Mouse (Mus musculus) embryonic facial prominence, embryonic 14.5 days (tissue): Measurements from ENCODE around the gene Tagln2. TPM values are rescaled to one million over a fixed set of nuclear protein-coding genes. Genes with fewer than 3 reads are reported as not detected.

Source experiments
- ATAC-seq: fragments of 200-750 bp; cut with Nextera tagmentation; 2 replicates; pipeline ENCODE4 v1.8.0; 2017; ENCODE audit warnings: low read depth, moderate number of reproducible peaks, moderate TSS enrichment
- DNase-seq: peaks from one replicate; pipeline ENCODE4 v3.0.0-alpha.2; 2015; ENCODE audit warnings: low spot score
- H3K27ac ChIP-seq: fragments of 300-500 bp; sonication (generic); replicated peaks from 2 replicates; pipeline ENCODE4 v1.5.1; 2014; ENCODE audit warnings: low read depth, mild to moderate bottlenecking, low read length, moderate library complexity
- H3K27me3 ChIP-seq: fragments of 300-500 bp; sonication (generic); replicated peaks from 2 replicates; pipeline ENCODE4 v1.6.1; 2014; ENCODE audit warnings: low read length; ENCODE audit not compliant: control insufficient read depth, insufficient read depth
- H3K36me3 ChIP-seq: fragments of 300-500 bp; sonication (generic); 2 replicates; pipeline ENCODE4 v1.6.1; 2014; ENCODE audit warnings: low read length, mixed read lengths; ENCODE audit not compliant: control insufficient read depth, insufficient read depth
- H3K4me1 ChIP-seq: fragments of 300-500 bp; sonication (generic); 2 replicates; pipeline ENCODE4 v1.6.1; 2014; ENCODE audit warnings: antibody characterized with exemption, low read length; ENCODE audit not compliant: control insufficient read depth, insufficient read depth
- H3K4me2 ChIP-seq: fragments of 300-500 bp; sonication (generic); 2 replicates; pipeline ENCODE4 v1.6.1; 2014; ENCODE audit warnings: low read depth, mild to moderate bottlenecking, low read length, moderate library complexity, mixed read lengths
- H3K4me3 ChIP-seq: fragments of 300-500 bp; sonication (generic); 2 replicates; pipeline ENCODE4 v1.5.1; 2014; ENCODE audit warnings: low read depth, mild to moderate bottlenecking, low read length
- H3K9ac ChIP-seq: fragments of 300-500 bp; sonication (generic); 2 replicates; pipeline ENCODE4 v1.6.1; 2014; ENCODE audit warnings: low read depth, mild to moderate bottlenecking, low read length, moderate library complexity, mixed read lengths
- H3K9me3 ChIP-seq: fragments of 300-500 bp; sonication (generic); 2 replicates; pipeline ENCODE4 v1.6.1; 2016; ENCODE audit warnings: low read length; ENCODE audit not compliant: control insufficient read depth
- WGBS: fragments of 180-500 bp; shearing (Covaris S2); extraction: QIAGEN DNeasy Blood & Tissue Kit; methylation state at CpG from one replicate; pipeline ENCODE4 v1.1.7; 2014; 5-methylcytosine and 5-hydroxymethylcytosine counted together
- polyA plus RNA-seq: library from polyadenylated mRNA; unstranded; fragments of >200 nt; fragmentation: Nextera tagmentation; extraction: Ambion mirVana; gene quantifications from 2 replicates; pipeline ENCODE4 v1.2.1, GENCODE M21; 2014

The Tagln2 gene
- polyA plus RNA-seq, 1 experiment from 2014 or later: 231 TPM

GRCm38 (mm10) chr1:172510421-172510972 lies 10.7 kb downstream of the Tagln2 start:
- Histone ChIP-seq H3K9me3 (no peaks in the 10 kb centered on the region), H3K9ac (no peak overlapping the region), H3K27ac (no peak overlapping the region), H3K36me3 (peaks cover 13% of the 10 kb centered on the region; the same call in 1 of the 2 replicates), H3K4me1 (peaks cover 8% of the 10 kb centered on the region; the same call in 1 of the 2 replicates), H3K4me3 (no peak overlapping the region), H3K4me2 (peak overlapping the region; percentile 16; the same call in 1 of the 2 replicates), H3K27me3 (no peaks in the 10 kb centered on the region)
- DNase-seq (peak; percentile 56), ATAC-seq (peak; percentile 67; the same call in 1 of the 2 replicates)
- 19% methylated on average over 13 of the region's 13 CpGs for WGBS

GRCm38 (mm10) chr1:172512962-172513361 lies 13.1 kb downstream of the Tagln2 start:
- Histone ChIP-seq H3K4me2 (peak overlapping the region; percentile 38), H3K4me1 (peaks cover 8% of the 10 kb centered on the region; the same call in 1 of the 2 replicates), H3K9ac (no peak overlapping the region), H3K4me3 (no peak overlapping the region), H3K9me3 (peaks cover 8% of the 10 kb centered on the region), H3K36me3 (0 out of 2 replicates have a peak, but pooled peaks cover 2% of the 10 kb centered on the region), H3K27me3 (no peaks in the 10 kb centered on the region), H3K27ac (peak overlapping the region; percentile 17; the same call in 1 of the 2 replicates)
- DNase-seq (peak; percentile 62), ATAC-seq (no peak)
- WGBS: 13% methylated on average over 13 of the region's 13 CpGs

- Histone ChIP-seq H3K4me2 (no peak overlapping the region), H3K9ac (no peak overlapping the region), H3K36me3 (no peaks in the 10 kb centered on the region), H3K27me3 (no peaks in the 10 kb centered on the region), H3K4me1 (peaks cover 8% of the 10 kb centered on the region; the same call in 1 of the 2 replicates), H3K27ac (peak overlapping the region; percentile 17; the same call in 1 of the 2 replicates), H3K4me3 (no peak overlapping the region), H3K9me3 (peaks cover 12% of the 10 kb centered on the region)
- WGBS: 68% methylated on average over 17 of the region's 17 CpGs
- no peak for ATAC-seq
- no peak for DNase-seq
Measured at GRCm38 (mm10) chr1:172513525-172514212, 13.8 kb downstream of the Tagln2 start.

- no peak overlapping the region for H3K4me2 ChIP-seq
Measured at GRCm38 (mm10) chr1:172514213-172514529, 14.3 kb downstream of the Tagln2 start.

GRCm38 (mm10) chr1:172514551-172515268 lies 14.9 kb downstream of the Tagln2 start:
- no peak for ATAC-seq
- H3K27me3 ChIP-seq: no peaks in the 10 kb centered on the region
- no peak overlapping the region for H3K4me2 ChIP-seq
- peaks cover 12% of the 10 kb centered on the region for H3K9me3 ChIP-seq
- H3K9ac ChIP-seq: no peak overlapping the region
- H3K4me3 ChIP-seq: no peak overlapping the region
- DNase-seq: no peak
- H3K36me3 ChIP-seq: no peaks in the 10 kb centered on the region
- peaks cover 8% of the 10 kb centered on the region; the same call in 1 of the 2 replicates for H3K4me1 ChIP-seq
- H3K27ac ChIP-seq: no peak overlapping the region
- WGBS: 68% methylated on average over 7 of the region's 7 CpGs

More at GRCm38 (mm10) chr1:172514213-172514529, 14.3 kb downstream of the Tagln2 start:
- H3K36me3 ChIP-seq: no peaks in the 10 kb centered on the region
- no peak overlapping the region for H3K4me3 ChIP-seq
- 81% methylated on average over 4 of the region's 4 CpGs for WGBS
- H3K9me3 ChIP-seq: peaks cover 12% of the 10 kb centered on the region
- peaks cover 8% of the 10 kb centered on the region; the same call in 1 of the 2 replicates for H3K4me1 ChIP-seq
- no peak for DNase-seq
- no peak overlapping the region for H3K9ac ChIP-seq
- H3K27ac ChIP-seq: no peak overlapping the region
- no peaks in the 10 kb centered on the region for H3K27me3 ChIP-seq
- ATAC-seq: no peak

GRCm38 (mm10) chr1:172515396-172515795 lies 15.5 kb downstream of the Tagln2 start:
- no peaks in the 10 kb centered on the region for H3K36me3 ChIP-seq
- H3K4me1 ChIP-seq: peaks cover 8% of the 10 kb centered on the region; the same call in 1 of the 2 replicates
- 41% methylated on average over 1 of the region's 1 CpGs for WGBS
- H3K27ac ChIP-seq: no peak overlapping the region
- H3K4me2 ChIP-seq: no peak overlapping the region
- no peak for ATAC-seq
- H3K27me3 ChIP-seq: no peaks in the 10 kb centered on the region
- no peak for DNase-seq
- no peak overlapping the region for H3K4me3 ChIP-seq
- no peak overlapping the region for H3K9ac ChIP-seq
- H3K9me3 ChIP-seq: peaks cover 12% of the 10 kb centered on the region

GRCm38 (mm10) chr1:172518013-172518412 lies 18.2 kb downstream of the Tagln2 start:
- Histone ChIP-seq H3K9ac (no peak overlapping the region), H3K36me3 (no peaks in the 10 kb centered on the region), H3K4me1 (peaks cover 8% of the 10 kb centered on the region), H3K9me3 (peaks cover 12% of the 10 kb centered on the region), H3K27ac (no peak overlapping the region), H3K4me3 (no peak overlapping the region), H3K27me3 (no peaks in the 10 kb centered on the region), H3K4me2 (no peak overlapping the region)
- 77% methylated on average over 4 of the region's 4 CpGs for WGBS
- ATAC-seq: no peak
- DNase-seq: no peak

- no peak overlapping the region for H3K4me3 ChIP-seq
- ATAC-seq (no peak), DNase-seq (no peak)
- WGBS: 52% methylated on average over 6 of the region's 6 CpGs
- H3K27ac ChIP-seq: no peak overlapping the region
- H3K9me3 ChIP-seq: peaks cover 12% of the 10 kb centered on the region
- peaks cover 4% of the 10 kb centered on the region; the same call in 1 of the 2 replicates for H3K4me1 ChIP-seq
- no peaks in the 10 kb centered on the region for H3K36me3 ChIP-seq
- H3K9ac ChIP-seq: no peak overlapping the region
- H3K4me2 ChIP-seq: no peak overlapping the region
- H3K27me3 ChIP-seq: no peaks in the 10 kb centered on the region
Measured at GRCm38 (mm10) chr1:172519644-172520043, 19.8 kb downstream of the Tagln2 start.
